Mouse (Mus musculus) skeletal muscle tissue, postnatal 0 days (tissue): ENCODE measurements around the gene Speg. TPM values are rescaled to one million over a fixed set of nuclear protein-coding genes. Genes with fewer than 3 reads are reported as not detected.

Source experiments
- polyA plus RNA-seq: library from polyadenylated mRNA; unstranded; fragments of >200 nt; fragmentation: Nextera tagmentation; extraction: Ambion mirVana; gene quantifications from 2 replicates; pipeline ENCODE4 v1.2.1, GENCODE M21; 2015

The Speg gene
- 12.7 and 16.2 TPM in 2 replicates for polyA plus RNA-seq

DNA sequence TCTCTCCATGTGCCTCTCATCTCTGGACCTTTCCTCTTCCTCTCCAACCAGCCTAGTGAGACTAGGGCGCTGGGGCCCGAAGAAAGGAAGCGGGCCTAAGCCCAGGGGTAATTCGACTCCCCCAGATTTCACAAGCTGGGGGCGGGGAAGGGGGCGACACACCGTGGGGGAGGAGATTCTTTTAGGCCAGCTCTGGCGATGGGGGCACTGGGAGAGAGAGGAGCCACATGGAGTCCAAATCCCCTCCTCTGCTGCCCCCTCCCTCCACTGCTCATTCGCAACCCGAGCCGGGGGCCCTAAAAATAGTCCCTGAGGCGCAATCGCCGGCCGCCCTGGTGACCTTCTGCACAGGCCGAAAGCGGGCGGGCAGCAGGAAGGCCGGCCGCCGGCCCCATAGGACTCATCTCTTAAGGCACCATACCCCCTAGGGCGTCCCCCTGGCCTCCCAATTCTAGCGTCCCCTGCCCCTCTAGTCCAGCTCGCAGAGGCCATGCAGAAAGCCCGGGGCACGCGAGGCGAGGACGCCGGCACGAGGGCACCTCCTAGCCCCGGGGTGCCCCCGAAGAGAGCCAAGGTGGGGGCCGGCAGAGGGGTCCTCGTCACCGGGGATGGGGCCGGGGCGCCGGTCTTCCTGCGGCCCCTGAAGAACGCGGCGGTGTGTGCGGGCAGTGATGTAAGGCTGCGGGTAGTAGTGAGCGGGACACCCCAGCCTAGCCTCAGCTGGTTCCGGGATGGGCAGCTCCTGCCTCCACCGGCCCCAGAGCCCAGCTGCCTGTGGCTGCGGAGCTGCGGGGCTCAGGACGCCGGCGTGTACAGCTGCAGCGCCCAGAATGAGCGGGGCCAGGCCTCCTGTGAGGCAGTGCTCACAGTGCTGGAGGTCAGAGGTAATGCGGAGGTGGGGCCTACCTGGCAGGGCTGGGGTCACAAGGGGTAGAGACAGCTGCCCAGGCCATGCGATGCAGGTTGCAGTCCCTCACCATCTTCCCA is at the start of gene Speg:
Gene Speg (plus strand): TSS at position 348 of the 987 bp plus-strand sequence.

DNA sequence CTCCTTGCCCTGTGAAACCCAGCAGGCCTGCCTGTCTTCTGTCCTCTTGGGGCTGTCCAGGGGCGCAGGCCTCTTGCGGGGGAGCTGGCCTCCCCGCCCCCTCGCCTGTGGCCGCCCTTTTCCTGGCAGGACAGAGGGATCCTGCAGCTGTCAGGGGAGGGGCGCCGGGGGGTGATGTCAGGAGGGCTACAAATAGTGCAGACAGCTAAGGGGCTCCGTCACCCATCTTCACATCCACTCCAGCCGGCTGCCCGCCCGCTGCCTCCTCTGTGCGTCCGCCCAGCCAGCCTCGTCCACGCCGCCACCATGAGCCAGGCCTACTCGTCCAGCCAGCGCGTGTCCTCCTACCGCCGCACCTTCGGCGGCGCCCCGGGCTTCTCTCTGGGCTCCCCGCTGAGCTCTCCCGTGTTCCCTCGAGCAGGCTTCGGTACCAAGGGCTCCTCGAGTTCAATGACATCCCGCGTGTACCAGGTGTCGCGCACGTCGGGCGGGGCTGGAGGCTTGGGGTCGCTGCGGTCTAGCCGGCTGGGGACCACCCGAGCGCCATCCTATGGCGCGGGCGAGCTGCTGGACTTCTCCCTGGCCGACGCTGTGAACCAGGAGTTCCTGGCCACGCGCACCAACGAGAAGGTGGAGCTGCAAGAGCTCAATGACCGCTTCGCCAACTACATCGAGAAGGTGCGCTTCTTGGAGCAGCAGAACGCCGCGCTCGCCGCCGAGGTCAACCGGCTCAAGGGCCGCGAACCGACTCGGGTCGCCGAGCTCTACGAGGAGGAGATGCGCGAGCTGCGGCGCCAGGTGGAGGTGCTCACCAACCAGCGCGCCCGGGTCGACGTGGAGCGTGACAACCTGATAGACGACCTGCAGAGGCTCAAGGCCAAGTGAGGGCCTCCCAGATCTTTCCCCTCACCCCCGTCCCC is 14.7 kb upstream of the Speg start, which contains the start of gene Des:
Gene Des (plus strand): TSS at position 218 of the 920 bp plus-strand sequence.

DNA sequence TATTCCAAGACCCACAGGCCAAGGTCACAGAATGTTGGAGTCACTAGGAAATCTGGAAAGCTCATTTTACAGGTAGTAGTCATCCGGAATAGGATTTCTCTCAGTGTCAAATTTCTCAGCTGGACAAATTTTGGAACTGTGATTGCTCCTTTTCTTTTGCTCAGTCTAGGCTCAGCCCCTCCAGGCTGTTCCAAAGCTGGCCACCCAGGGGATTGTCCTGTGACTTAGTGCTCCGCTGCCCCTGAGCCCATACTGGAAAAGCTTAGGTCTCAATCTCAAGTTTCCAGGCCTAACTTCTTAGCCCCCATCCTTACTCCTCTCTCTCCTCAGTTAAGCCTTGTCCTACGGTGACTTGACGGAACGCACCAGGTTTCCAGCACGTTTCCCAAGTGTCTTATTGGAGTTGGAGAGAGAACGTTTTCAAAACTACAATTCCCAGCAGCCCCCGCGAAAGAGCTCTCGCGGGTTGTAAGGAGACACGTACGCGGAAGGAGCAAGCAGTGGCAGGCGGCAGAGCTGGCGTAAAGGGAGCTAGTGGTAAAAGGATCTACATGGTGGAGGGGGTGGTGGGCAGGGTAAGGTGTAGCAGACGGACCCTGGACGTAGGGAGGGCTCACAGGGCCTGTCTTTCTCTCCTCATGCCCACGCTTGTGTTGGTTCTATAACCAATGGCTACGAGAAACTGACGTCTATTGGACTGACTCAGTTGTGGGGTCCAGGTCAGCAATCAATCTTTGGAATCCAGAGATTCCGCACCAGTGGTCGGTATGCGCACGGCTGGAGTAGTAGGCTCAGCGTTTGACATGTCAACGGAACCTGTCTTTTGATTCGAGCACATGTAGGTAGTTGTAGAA is 60.6 kb downstream of the Speg start, which contains the start of gene Gmppa:
Gene Gmppa (plus strand): TSS at position 456 of the 854 bp plus-strand sequence.

DNA sequence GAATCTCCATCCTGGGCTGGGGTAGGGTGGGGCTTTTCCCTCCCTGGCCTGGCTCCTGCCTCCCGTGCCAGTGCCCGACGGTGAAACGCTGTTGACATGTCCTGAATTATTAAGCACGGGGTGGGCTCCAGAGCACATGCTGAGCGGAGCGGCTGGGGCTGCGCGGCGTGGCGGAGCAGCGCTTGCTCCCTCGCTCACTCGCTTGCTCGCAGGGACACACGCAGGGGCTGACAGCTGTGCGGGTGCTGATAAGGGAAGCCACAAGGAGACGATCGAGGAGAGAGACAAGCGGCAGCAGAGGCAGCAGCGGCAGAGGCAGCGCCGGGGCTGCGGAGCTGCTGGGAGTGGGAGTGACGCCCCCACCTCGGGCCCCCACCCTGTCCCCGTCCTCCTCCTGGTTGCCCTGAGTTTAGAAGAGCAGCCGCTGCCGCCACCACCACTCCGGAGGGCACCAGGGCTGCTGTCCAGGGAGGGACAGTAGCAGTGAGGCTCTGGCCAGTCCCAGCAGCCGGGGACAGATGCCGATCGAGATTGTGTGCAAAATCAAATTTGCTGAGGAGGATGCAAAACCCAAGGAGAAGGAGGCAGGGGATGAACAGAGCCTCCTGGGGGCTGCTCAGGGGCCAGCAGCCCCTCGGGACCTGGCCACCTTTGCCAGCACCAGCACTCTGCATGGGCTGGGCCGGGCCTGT is 75.4 kb downstream of the Speg start, which contains the start of gene Asic4:
Gene Asic4 (plus strand): TSS at position 123 of the 692 bp plus-strand sequence.

DNA sequence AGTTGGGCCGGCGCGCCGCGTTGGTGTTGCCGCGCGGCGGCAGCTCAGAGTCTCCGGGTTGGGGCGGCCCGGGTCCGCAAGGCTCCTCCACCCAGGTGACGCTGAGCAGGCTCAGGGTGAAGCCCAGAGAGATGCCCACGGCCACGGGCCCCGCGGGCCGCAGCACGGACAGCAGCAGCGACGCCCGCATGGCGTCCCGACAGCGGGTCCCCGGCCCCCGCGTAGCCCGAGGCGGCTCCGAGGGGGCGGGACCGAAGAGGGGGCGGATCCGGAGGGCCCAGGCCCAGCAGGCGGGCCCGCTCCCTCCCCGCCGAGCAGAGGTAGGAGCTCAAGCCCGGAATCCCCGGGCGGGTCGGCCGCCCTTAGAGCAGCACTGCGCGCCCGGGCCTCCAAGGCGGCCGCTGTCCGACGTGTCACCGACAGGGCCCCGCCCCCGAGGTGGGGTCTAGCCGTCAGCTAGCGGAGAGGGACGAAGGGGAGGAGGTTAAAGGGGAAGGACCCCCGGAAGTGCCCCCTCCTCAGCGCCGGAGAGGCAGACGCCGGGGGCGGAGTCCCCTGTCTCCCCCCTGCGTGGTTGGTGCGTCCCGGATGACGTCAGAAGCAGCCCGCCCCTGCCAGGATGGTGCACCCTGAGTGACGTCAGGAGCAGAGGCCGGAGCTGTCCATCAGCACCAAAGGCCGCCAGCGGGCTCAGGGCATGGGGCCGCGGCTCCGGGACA is 104.0 kb downstream of the Speg start, which contains the start of the genes Chpf and Tmem198:
Gene Chpf (minus strand): TSS at position 392 of the 719 bp plus-strand sequence.
Gene Tmem198 (plus strand): TSS at position 617 of the 719 bp plus-strand sequence.

Other genes with a start within 250 kb of the Speg start
- 0.09 and 0.15 TPM in 2 replicates for gene Slc23a3, start 241.4 kb upstream of the Speg start, polyA plus RNA-seq
- gene Cnppd1, start 232.6 kb upstream of the Speg start, polyA plus RNA-seq = 30.1 and 31.4 TPM in 2 replicates
- 20.3 and 22.1 TPM in 2 replicates for gene Retreg2, start 232.5 kb upstream of the Speg start, polyA plus RNA-seq
- gene Zfand2b, start 206.7 kb upstream of the Speg start, polyA plus RNA-seq = 23.6 and 26.7 TPM in 2 replicates
- 38.0 and 41.5 TPM in 2 replicates for gene Abcb6, start 194.9 kb upstream of the Speg start, polyA plus RNA-seq
- gene Ankzf1, start 183.1 kb upstream of the Speg start, polyA plus RNA-seq = 10.5 and 11.8 TPM in 2 replicates
- 29.1 and 34.9 TPM in 2 replicates for gene Atg9a, start 183.1 kb upstream of the Speg start, polyA plus RNA-seq
- 4.6 and 5.3 TPM in 2 replicates for gene Glb1l, start 164.5 kb upstream of the Speg start, polyA plus RNA-seq
- 43.6 and 48.1 TPM in 2 replicates for gene Stk16, start 164.5 kb upstream of the Speg start, polyA plus RNA-seq
- 163 and 207 TPM in 2 replicates for gene Tuba4a, start 155.4 kb upstream of the Speg start, polyA plus RNA-seq
- not detected in 2 replicates for gene A630095N17Rik, start 143.2 kb upstream of the Speg start, polyA plus RNA-seq
- 27.1 and 28.1 TPM in 2 replicates for gene Dnajb2, start 138.9 kb upstream of the Speg start, polyA plus RNA-seq
- 0.11 and 0.13 TPM in 2 replicates for gene Ptprn, start 110.8 kb upstream of the Speg start, polyA plus RNA-seq
- 0.21 TPM in 1 of 2 replicates, not detected in the other for gene Resp18, start 96.9 kb upstream of the Speg start, polyA plus RNA-seq
- 103 and 105 TPM in 2 replicates for gene Dnpep, start 57.3 kb upstream of the Speg start, polyA plus RNA-seq
- gene Des, start 15.0 kb upstream of the Speg start, polyA plus RNA-seq = 2,318 and 2,325 TPM in 2 replicates
- 40.2 and 53.0 TPM in 2 replicates for gene Gmppa, start 60.6 kb downstream of the Speg start, polyA plus RNA-seq
- 0.05 TPM in 1 of 2 replicates, not detected in the other for gene Asic4, start 75.1 kb downstream of the Speg start, polyA plus RNA-seq
- gene Chpf, start 104.0 kb downstream of the Speg start, polyA plus RNA-seq = 23.4 and 28.6 TPM in 2 replicates
- gene Tmem198, start 104.2 kb downstream of the Speg start, polyA plus RNA-seq = 0.66 and 0.79 TPM in 2 replicates
- 64.7 and 73.8 TPM in 2 replicates for gene Obsl1, start 131.2 kb downstream of the Speg start, polyA plus RNA-seq
- 12.4 and 13.5 TPM in 2 replicates for gene Inha, start 131.8 kb downstream of the Speg start, polyA plus RNA-seq
- gene Stk11ip, start 146.2 kb downstream of the Speg start, polyA plus RNA-seq = 7.0 and 7.9 TPM in 2 replicates
- 12.3 and 14.0 TPM in 2 replicates for gene Slc4a3, start 171.0 kb downstream of the Speg start, polyA plus RNA-seq